Mouse (Mus musculus) embryonic stem cell, embryonic (primary cell): ENCODE data around the gene Sort1.

Experiments
- CTCF ChIA-PET, 4 experiments: fragments of 300-600 bp in 2 of 4; fragments of 350-600 bp in 2 of 4; sonication (Branson Sonifier 250); formaldehyde crosslinking; loops; one replicate each; lab custom pipeline; 2022; ENCODE audit warnings: inconsistent platforms in 2 of 4; lab: Charles Lee
- POLR2A ChIA-PET, 4 experiments: fragments of 300-600 bp in 2 of 4; fragments of 350-600 bp in 2 of 4; sonication (Branson Sonifier 250); formaldehyde crosslinking; loops; one replicate each; lab custom pipeline; 2022; ENCODE audit warnings: antibody characterized with exemption in 4 of 4, inconsistent platforms in 1 of 4; lab: Charles Lee

Sort1 gene

DNA sequence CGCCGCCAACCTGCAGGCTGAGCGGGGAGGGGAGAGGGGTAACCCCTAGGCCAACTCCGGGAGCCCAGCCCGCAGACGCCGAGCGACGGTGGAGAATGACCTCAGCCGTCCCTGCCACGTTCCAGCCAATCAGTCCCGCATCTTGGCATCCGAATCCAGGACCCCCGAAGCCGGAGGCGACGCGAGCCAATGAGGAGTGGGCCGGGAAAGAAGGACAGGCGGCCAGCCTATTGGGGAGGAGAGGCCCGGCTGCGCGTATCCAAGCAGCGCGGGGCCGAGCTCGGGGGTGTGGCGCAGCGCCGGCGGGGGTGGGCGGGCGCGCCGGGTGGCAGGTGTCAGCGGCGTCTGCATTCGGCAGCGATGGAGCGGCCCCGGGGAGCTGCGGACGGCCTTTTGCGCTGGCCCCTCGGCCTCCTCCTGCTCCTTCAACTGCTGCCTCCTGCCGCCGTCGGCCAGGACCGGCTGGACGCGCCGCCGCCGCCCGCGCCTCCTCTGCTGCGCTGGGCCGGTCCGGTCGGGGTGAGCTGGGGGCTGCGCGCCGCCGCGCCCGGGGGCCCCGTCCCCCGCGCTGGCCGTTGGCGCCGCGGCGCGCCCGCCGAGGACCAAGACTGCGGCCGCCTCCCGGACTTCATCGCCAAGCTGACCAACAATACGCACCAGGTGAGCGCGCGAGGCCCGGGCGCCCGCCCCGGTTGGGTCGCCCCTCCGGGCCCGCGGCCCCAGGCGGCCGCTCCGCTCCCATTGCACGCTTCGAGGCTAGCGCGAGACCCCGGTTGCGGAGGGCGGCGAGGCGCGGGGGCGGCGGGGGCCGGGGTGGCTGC lies at the start of gene Sort1:
Gene Sort1, plus strand, starts transcription at position 302 of the 821 bp plus-strand sequence.
- CTCF ChIA-PET, result interaction anchor here (0.6 to 1.6 kb wide), 8 partner anchors 12 to 118 kb away, joined by 3 to 7 read pairs (median 4); partner anchors contain the start of genes Atxn7l2 (in 1 of the 4), Psma5 (in 1 of the 4) and Psrc1 (in 1 of the 4)
- POLR2A ChIA-PET, result interaction anchor here in 3 of 4 experiments (0.6 to 3.1 kb wide), 27 partner anchors 9 to 1736 kb away, joined by 3 to 40 read pairs (median 4); partner anchors contain the start of genes Psrc1 (in 3 of the 3), Psma5 (in 2 of the 3), Cyb561d1 (in 1 of the 3) and Gstm2 (in 1 of the 3)

DNA sequence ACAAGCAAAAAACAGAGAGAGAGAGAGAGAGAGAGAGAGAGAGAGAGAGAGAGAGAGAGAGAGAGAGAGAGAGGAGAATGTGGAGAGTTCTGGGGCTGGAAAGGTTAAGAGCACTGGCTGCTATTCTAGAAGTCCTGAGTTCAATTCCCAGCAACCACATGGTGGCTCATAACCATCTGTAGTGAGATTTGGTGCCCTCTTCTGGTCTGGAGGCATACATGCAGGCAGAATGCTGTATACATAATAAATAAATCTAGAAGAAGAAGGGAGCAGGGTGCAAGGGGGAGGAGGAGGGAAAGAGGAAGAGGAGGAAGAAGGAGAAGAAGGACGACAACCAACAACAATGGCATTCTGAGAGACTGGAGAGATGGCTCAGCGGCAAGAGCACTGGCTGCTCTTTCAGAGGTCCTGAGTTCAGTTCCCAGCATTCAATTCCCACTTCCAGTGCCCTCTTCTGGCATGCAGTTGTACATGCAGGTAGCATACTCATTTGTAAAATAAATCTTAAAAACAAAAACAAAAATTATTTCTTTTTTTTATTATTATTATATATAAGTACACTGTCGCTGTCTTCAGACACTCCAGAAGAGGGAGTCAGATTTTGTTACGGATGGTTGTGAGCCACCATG lies 46.3 kb upstream of the Sort1 start:
- ChIA-PET POLR2A (interaction anchor here in 2 of 4 experiments (0.7 to 1.1 kb wide), 5 partner anchors 19 to 37 kb away, joined by 3 to 4 read pairs (median 3); partner anchors contain the start of genes Atxn7l2 (in 1 of the 2) and Psma5 (in 1 of the 2)), CTCF (interaction anchor here in 3 of 4 experiments (0.6 to 1.1 kb wide), 3 partner anchors 10 to 73 kb away, joined by 3 to 6 read pairs (median 3); no protein-coding TSS in a partner anchor)

- ChIA-PET POLR2A (no interaction called here), CTCF (no interaction called here)
Measured at GRCm38 (mm10) chr3:108241243-108241839, 42.5 kb upstream of the Sort1 start.

- CTCF ChIA-PET, result no interaction called here
- POLR2A ChIA-PET, result no interaction called here
Measured at GRCm38 (mm10) chr3:108246857-108247256, 37.0 kb upstream of the Sort1 start.

GRCm38 (mm10) chr3:108256719-108257637 lies 26.9 kb upstream of the Sort1 start, which contains the start of gene Psma5:
TSS of gene Psma5 (plus strand) at chr3:108256926.
- ChIA-PET CTCF (interaction anchor here (0.6 to 2.3 kb wide), 10 partner anchors 15 to 155 kb away, joined by 3 to 15 read pairs (median 4); partner anchors contain the start of genes Atxn7l2 (in 1 of the 4) and Sort1 (in 1 of the 4)), POLR2A (interaction anchor here (0.5 to 6.9 kb wide), 93 partner anchors 9 to 924 kb away, joined by 3 to 80 read pairs (median 4); partner anchors contain the start of genes Atxn7l2 (in 4 of the 4), Psrc1 (in 3 of the 4), Sars (in 3 of the 4) and Cyb561d1 (in 2 of the 4))

DNA sequence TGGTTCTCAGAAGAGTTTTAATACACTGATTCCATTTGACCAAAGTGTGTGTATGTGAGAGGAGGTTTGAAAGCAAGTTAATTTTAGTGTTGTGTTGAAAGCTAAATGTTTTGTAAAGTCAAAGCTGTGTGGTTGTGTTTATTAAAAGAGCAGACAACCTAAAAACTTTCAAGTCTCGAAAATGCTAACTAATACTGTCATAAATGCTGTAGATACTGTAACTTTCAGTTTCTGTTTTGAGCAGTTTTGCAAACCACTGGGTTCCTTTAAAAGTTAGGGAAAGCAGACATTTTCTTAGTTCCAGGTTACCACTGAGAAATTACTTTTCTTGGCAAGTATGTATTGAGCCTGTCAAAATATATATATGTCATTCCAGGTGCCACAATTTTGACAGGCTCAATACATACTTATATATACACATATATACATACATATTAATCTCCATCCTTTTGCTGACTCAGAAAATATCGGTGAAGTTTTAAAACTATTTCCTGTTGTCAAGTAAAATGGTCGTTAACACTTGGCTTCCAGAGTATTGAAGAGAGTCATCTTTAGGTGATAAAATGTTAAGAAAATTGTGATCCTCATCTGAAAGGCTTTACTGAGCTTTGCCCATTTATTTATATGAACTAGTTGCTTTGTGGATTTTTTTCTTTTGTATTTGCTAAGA lies 25.9 kb upstream of the Sort1 start:
- ChIA-PET CTCF (interaction anchor here in 3 of 4 experiments (0.8 to 2.3 kb wide), 4 partner anchors 16 to 94 kb away, joined by 3 to 15 read pairs (median 4); no protein-coding TSS in a partner anchor), POLR2A (interaction anchor here in 3 of 4 experiments (0.7 to 6.9 kb wide), 41 partner anchors 8 to 769 kb away, joined by 3 to 80 read pairs (median 4); partner anchors contain the start of genes Atxn7l2 (in 2 of the 3), Psrc1 (in 2 of the 3), Sars (in 2 of the 3) and Amigo1 (in 1 of the 3))

DNA sequence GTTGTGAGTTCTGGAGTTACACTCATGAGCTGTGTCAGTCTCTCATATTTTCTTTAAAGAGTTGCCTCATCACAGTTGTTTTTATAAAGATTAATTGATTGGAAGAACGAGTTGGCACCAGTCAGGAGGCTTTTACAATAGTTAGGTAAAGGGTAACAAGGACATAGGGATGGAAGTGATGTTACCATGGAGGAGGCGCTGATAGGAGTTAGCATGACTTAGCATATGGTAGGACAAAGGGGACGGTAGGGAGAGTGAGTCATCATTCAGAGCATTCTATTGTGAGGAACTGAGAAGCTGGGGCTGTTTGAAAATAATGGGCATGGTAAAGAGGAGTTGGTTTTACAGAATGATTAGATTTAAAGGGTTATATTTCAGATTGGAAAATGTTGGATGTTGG lies 24.6 kb upstream of the Sort1 start:
- ChIA-PET POLR2A (interaction anchor here in 3 of 4 experiments (0.6 to 6.9 kb wide), 17 partner anchors 9 to 652 kb away, joined by 3 to 80 read pairs (median 4); partner anchors contain the start of genes Atxn7l2 (in 2 of the 3), Cyb561d1 (in 1 of the 3), Psrc1 (in 1 of the 3) and Sort1 (in 1 of the 3)), CTCF (interaction anchor here in 1 of 4 experiments (0.6 kb wide), 1 partner anchor 59 kb away, joined by 4 read pairs; no protein-coding TSS in a partner anchor)

- CTCF ChIA-PET, result interaction anchor here in 2 of 4 experiments (0.6 to 0.8 kb wide), 3 partner anchors 21 to 255 kb away, joined by 3 to 6 read pairs (median 3); no protein-coding TSS in a partner anchor
- POLR2A ChIA-PET, result interaction anchor here in 3 of 4 experiments (0.6 to 3.8 kb wide), 9 partner anchors 12 to 376 kb away, joined by 3 to 15 read pairs (median 5); partner anchors contain the start of genes Psrc1 (in 3 of the 3) and Psma5 (in 1 of the 3)
Measured at GRCm38 (mm10) chr3:108279495-108279894, 4.4 kb upstream of the Sort1 start.

- POLR2A ChIA-PET, result interaction anchor here in 3 of 4 experiments (0.6 to 3.8 kb wide), 30 partner anchors 9 to 291 kb away, joined by 3 to 40 read pairs (median 4); partner anchors contain the start of genes Psrc1 (in 3 of the 3), Psma5 (in 2 of the 3), Sars (in 2 of the 3) and Cyb561d1 (in 1 of the 3)
- CTCF ChIA-PET, result interaction anchor here (0.6 to 1.5 kb wide), 34 partner anchors 9 to 487 kb away, joined by 3 to 11 read pairs (median 3); partner anchors contain the start of genes Psrc1 (in 1 of the 4) and Sars (in 1 of the 4)
Measured at GRCm38 (mm10) chr3:108282401-108283240, 1.3 kb upstream of the Sort1 start.

DNA sequence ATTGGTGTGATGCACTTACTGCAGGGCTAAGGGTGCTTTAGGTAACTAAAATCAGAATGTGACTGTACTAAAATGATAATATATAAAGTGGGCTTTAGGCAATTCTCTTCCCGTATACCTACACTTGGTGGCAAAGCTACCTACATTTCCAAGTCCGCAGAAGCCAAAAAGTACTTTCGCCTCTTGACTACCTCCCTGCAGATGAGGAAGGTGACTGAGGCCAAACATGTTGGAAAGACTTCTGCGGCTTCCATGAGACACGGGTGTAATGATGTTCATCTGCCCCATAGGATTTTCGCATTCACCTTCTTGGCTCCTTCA lies 681 bp upstream of the Sort1 start:
- POLR2A ChIA-PET, result interaction anchor here in 3 of 4 experiments (0.6 to 3.8 kb wide), 18 partner anchors 8 to 331 kb away, joined by 3 to 40 read pairs (median 4); partner anchors contain the start of genes Psrc1 (in 2 of the 3), Cyb561d1 (in 1 of the 3), Psma5 (in 1 of the 3) and Taf13 (in 1 of the 3)
- CTCF ChIA-PET, result interaction anchor here in 2 of 4 experiments (0.6 to 1.6 kb wide), 3 partner anchors 13 to 100 kb away, joined by 3 to 7 read pairs (median 6); partner anchors contain the start of gene Psrc1 (in 1 of the 2)

GRCm38 (mm10) chr3:108285078-108285711 lies 1.3 kb downstream of the Sort1 start:
- ChIA-PET CTCF (interaction anchor here in 1 of 4 experiments (0.7 kb wide), 1 partner anchor 60 kb away, joined by 3 read pairs; no protein-coding TSS in a partner anchor), POLR2A (interaction anchor here in 2 of 4 experiments (0.5 to 3.1 kb wide), 7 partner anchors 10 to 647 kb away, joined by 3 to 13 read pairs (median 4); no protein-coding TSS in a partner anchor)

DNA sequence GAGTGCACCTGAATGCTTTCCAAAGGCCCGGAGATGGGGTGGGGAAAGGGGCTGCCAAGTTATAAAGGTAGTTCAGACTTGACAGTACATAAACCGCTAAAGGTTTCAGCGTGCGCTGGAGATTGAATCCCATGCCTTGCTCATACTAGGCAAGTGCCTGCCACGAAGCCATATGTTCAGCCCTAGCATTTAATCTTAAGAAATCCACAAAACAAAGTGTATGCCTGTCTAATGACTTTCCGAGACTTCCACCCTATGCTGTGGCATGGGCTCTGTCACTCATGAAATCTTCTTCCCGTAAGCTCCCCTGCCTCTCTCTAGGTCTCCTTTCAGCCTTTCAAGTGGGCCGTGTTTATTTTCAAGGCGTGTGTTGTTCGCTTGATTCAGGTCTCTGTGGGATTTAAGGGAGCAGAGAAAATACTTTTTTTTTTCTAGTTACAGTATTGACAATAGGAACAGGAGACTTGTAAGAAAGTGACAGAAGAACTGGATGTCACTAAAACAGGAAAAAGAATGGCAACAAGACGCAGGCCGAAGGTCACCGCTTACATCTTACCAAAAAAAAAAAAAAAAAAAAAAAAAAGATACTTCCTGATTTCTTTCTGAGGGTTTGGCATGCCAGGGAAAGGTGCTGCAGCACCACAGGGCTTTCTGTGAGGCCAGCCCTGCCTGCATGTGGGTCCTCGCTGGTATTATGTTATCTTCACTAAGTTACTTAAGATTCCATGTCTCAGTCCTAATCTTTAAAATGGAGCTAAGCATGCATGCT lies 3.0 kb downstream of the Sort1 start:
- ChIA-PET CTCF (no interaction called here), POLR2A (interaction anchor here in 2 of 4 experiments (0.7 to 3.1 kb wide), 5 partner anchors 9 to 97 kb away, joined by 3 to 13 read pairs (median 7); partner anchors contain the start of gene Psrc1 (in 1 of the 2))
